Mouse (Mus musculus) layer of hippocampus, postnatal 25 days (tissue): ENCODE measurements around the gene Hs6st3. TPM values are rescaled to one million over a fixed set of nuclear protein-coding genes. Genes with fewer than 3 reads are reported as not detected.

ENCODE experiments used
- DNase-seq, 2 experiments: peaks; one replicate each; pipeline ENCODE4 v3.0.0; 2022; ENCODE audit warnings: mixed read lengths in 2 of 2, low spot score in 1 of 2; ENCODE audit errors: extremely low spot score in 1 of 2
- total RNA-seq, 2 experiments: library from RNA; stranded (reverse); gene quantifications; 2 replicates each; pipeline ENCODE4 v1.2.3; 2021

Gene Hs6st3
- total RNA-seq, 2 experiments from 2014 or later = 58.4 to 76.4 TPM

DNA sequence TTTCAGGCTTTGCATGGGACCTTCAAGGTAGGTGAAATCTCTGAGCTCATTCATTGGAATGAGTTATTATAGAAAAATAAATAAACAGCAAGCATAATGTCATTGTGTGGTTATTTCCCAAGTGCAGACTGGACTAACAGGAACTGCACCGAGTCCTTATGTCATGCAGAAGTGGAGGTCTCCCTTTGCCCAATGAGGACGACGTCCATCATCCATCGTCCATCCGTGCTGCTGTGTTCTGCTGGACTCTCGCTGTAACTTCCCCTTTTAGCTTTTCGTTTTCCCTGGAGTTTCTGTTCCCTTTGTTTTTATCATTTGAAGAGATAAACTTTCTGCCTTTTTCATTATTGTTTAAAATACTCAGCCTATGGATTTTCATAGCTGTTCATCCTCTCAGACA lies 711.2 kb downstream of the Hs6st3 start:
- DNase-seq = no peak

DNA sequence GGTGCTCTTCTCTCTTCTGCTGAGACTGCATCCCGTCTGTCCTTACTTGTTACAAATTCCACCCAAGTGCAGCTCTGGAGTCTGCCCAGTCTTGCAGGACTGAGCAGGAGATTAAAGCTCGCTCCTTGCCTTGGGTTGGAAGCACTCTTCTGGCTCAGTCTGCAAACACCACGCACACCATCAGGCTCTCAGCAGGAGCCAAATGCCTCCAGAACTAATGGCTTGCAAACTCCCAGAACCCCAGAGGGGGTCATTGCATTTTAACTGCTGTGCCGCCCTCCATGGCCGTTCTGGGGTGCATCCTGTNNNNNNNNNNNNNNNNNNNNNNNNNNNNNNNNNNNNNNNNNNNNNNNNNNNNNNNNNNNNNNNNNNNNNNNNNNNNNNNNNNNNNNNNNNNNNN lies 714.0 kb downstream of the Hs6st3 start:
- no peak for DNase-seq

- DNase-seq = peak; percentile 24 to 36
Measured at GRCm38 (mm10) chr14:119857338-119858291, 719.5 kb downstream of the Hs6st3 start.

DNA sequence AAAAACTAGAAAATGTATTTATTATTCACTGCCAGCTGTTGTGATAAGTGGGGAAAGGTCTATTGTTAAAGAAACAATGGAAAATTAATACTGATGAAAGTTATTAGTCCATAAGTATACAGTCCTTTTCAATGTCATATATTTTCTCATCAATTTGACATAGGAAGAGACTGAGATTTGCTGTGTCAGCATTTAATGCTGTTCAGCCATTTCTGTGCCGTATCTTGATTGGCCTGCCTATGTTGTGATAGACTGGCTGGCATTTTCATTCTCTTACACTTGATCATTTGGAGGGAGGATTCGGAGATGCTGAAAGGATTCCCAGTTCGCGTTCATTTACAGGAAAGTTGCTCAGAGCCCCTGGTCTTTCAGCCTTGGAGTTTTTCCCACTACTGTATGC lies 735.5 kb downstream of the Hs6st3 start:
- DNase-seq = no peak

- no peak for DNase-seq
Measured at GRCm38 (mm10) chr14:119892922-119893321, 754.8 kb downstream of the Hs6st3 start.

DNA sequence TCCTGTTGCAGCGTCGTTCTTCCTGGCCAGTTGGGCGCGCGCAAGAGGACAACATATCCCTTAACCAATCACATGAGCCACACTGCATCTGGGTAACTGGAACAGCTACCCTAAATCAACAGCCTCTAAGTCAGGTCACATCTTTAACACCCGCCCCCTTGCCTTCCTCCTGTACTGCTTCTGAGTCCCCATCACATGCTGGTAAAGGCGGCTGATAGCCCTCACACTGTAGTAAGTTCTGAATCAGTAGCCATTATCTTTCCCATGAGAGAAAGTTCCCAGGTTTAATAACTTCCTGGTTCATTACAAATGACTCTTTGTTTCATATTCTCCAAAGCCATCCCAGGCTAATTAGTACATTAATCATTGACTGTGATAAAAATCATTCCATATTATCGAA lies 757.0 kb downstream of the Hs6st3 start:
- no peak for DNase-seq

- DNase-seq = no peak
Measured at GRCm38 (mm10) chr14:119895765-119896465, 757.8 kb downstream of the Hs6st3 start.

DNA sequence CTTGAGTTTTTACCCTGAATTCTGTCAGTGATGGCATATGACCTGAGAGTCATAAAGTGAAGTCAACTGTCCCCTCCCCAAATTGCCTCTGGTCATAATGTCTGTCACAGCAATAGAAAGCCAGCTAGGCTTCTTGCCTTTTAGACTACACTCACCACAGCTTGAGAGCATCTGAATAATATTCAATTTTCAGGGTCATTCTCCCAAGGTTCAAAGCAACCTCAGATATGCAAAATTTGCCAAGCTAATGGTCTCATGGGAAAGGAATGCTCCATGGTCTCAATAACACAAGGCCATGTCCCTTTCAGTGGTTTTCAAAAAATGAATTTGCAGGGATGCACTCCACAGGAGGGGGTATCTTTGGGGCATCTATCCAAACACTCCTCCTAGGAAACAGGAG lies 764.3 kb downstream of the Hs6st3 start:
- no peak for DNase-seq

DNA sequence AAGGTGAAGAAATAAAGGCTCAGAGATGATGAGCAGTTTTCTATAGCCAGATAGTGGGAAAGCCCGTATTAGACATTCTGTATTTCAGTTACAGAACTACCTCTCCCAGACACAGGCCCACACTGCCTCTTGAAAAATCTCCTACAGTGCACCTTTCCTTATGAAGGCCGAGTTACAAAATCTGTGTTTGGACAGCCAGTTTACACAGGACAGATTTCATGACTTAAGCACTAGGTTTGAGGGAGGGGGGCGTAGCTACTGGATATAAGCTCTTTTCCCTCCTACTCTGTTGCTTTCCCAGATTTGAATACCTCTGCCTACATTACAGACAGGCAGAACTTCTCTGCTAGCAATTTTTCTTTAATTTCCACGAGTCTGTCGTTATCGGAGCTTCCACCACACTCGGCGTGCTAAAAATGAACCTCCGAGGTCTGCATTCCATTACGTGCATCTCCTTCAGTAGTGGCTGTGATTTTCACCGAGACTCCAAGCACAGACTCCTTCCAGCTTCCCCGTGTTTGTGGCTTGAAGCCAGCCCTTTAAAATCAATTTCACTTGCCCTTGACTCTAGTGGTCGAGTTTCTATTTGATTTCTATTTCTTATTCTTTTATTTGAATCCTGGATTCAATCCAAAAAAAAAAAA lies 770.0 kb downstream of the Hs6st3 start:
- no peak for DNase-seq

- DNase-seq = no peak
Measured at GRCm38 (mm10) chr14:119914508-119914907, 776.4 kb downstream of the Hs6st3 start.

DNA sequence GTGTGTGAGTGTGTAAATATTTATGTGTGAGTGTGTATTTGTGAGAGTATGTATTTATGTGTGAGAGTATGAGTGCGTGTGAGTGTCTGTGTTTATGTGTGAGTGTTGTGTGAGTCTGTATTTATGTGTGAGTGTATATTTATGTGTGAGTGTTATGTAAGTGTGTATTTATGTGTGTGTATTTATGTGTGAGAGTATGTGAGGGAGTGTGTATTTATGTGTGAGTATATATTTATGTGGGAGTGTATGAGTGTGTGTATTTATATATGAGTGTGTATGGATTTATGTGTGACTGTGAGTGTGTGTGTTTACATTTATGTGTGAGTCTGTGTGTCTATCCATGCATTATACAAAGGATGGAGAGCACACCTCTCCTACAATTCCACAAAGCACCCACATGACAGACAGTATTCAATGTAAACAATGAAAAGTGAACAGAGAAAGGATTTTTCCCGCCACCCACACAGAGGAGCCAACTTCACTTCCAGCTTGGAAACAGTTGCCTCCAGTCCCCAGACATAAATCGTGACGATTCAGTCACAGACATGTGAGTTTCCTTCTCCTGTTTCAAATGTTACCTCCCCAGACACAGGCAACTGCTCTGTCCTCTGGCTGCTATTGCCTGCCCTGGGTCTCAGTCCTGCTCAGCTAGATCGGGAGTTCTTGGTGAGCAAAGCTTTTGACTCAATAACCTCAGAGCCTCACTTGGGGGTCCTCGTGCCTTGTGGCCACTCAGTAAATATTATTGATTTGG lies 780.3 kb downstream of the Hs6st3 start:
- no peak for DNase-seq

DNA sequence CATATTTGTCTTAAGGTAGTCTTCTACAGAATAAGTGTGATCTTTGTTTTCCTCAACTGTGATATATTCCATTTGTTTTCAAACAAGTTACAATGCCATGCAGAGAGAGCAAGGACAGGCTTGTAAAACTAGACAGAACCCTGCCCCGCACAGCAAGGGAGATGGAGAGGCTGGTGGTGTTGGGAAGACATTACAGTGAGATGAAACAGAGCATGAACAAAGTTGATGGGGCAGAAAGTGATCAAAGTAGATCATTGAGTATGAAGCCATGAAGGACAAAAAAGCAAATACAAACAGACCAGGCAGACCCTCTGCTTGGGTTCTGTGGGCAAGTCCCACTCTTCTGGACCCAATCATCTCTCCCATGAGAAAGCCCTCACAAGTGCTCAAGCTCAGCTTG lies 781.0 kb downstream of the Hs6st3 start:
- no peak for DNase-seq

Other genes starting within 250 kb of the Hs6st3 start
- 100 to 1,000 TPM in 1 of 2 experiments, 10 to 100 TPM in 1; 91.1 to 112 TPM for gene Dzip1, start 212.9 kb upstream of the Hs6st3 start, total RNA-seq
- gene Dnajc3, start 200.4 kb upstream of the Hs6st3 start, total RNA-seq = 10 to 100 TPM; 32.0 to 37.3 TPM
- 10 to 100 TPM; 23.4 to 31.9 TPM for gene Uggt2, start 38.9 kb upstream of the Hs6st3 start, total RNA-seq